Mouse (Mus musculus): ENCODE results near the gene Epha6. TPM values are rescaled to one million over a fixed set of nuclear protein-coding genes. Genes with fewer than 3 reads are reported as not detected.
"Not testable (repeated sequence)": the region's sequence is repeated elsewhere in the genome, so short reads cannot be mapped to it uniquely, and the experiment has no call there.

Epha6 gene
- polyA plus RNA-seq, 1 experiment from 2014 or later, result 9.1 TPM

GRCm38 (mm10) chr16:59836778-59837177, 768.6 kb downstream of the Epha6 start:
- H3K27me3 ChIP-seq (replicated peaks), result no peaks in the 10 kb centered on the region
- H3K9ac ChIP-seq, result no peak overlapping the region
- no peak for ATAC-seq (replicated peaks)
- 63% methylated on average over 4 of the region's 4 CpGs for WGBS
- no peak overlapping the region for H3K4me2 ChIP-seq
- no peak overlapping the region for H3K4me3 ChIP-seq
- H3K9me3 ChIP-seq, result no peaks in the 10 kb centered on the region
- H3K27ac ChIP-seq, result no peak overlapping the region
- H3K36me3 ChIP-seq (replicated peaks), result no peaks in the 10 kb centered on the region
- H3K4me1 ChIP-seq, result no peaks in the 10 kb centered on the region

GRCm38 (mm10) chr16:59836304-59836703, 769.0 kb downstream of the Epha6 start:
- Histone ChIP-seq H3K4me1 (no peaks in the 10 kb centered on the region), H3K9me3 (no peaks in the 10 kb centered on the region), H3K36me3 (replicated peaks) (no peaks in the 10 kb centered on the region), H3K27me3 (replicated peaks) (no peaks in the 10 kb centered on the region), H3K27ac (no peak overlapping the region), H3K9ac (no peak overlapping the region), H3K4me2 (no peak overlapping the region), H3K4me3 (no peak overlapping the region)
- ATAC-seq (replicated peaks), result no peak
- 82% methylated on average over 10 of the region's 10 CpGs for WGBS

DNA sequence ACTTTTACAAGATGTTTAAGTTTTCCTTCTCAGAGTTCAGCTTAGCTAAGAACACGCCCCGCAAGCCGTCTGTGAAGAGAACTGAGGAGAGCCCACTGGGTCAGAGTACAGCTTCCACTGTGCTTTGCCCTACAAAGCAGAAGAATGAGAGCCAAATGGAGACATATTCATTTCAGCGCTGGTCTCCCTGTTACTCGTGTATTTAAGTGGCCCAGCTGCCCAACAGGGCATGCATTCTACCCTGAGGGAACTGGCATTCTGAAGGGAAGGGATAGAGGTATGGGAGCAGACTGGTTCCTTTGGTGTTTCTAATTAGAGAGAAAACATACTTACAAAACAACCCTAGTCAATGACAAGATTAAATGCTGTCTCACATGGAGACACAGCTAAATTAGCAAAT, 772.9 kb downstream of the Epha6 start:
- Histone ChIP-seq H3K9me3 (no peaks in the 10 kb centered on the region), H3K4me2 (no peak overlapping the region), H3K27me3 (replicated peaks) (no peaks in the 10 kb centered on the region), H3K4me1 (no peaks in the 10 kb centered on the region), H3K4me3 (no peak overlapping the region), H3K27ac (no peak overlapping the region), H3K36me3 (replicated peaks) (no peaks in the 10 kb centered on the region), H3K9ac (no peak overlapping the region)
- ATAC-seq (replicated peaks), result no peak
- WGBS, result 64% methylated on average over 5 of the region's 5 CpGs

DNA sequence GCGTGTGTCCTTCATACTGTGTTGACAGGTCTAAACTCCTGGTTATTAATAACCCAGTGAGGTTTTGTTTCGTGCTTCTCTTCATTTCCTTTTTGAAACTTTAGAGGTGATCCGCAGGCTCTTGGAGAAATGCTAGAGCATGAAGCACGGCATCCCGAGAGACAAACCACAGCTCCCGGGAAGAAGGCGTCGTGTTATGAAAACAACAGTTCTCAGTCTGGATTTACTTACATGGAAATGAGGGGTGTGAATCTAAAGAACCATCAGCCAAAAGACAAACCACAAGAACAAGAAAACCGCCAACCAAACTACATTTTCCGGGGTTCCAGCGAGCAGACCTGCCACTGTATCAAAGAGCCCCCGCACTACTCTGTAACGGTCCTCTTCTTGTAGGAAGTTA, 775.7 kb downstream of the Epha6 start:
- no peak overlapping the region for H3K4me3 ChIP-seq
- H3K9me3 ChIP-seq, result no peaks in the 10 kb centered on the region
- WGBS, result 89% methylated on average over 13 of the region's 13 CpGs
- H3K4me1 ChIP-seq, result no peaks in the 10 kb centered on the region
- no peaks in the 10 kb centered on the region for H3K27me3 ChIP-seq (replicated peaks)
- ATAC-seq (replicated peaks), result no peak
- H3K27ac ChIP-seq, result no peak overlapping the region
- H3K36me3 ChIP-seq (replicated peaks), result no peaks in the 10 kb centered on the region
- H3K9ac ChIP-seq, result no peak overlapping the region
- H3K4me2 ChIP-seq, result no peak overlapping the region

- H3K4me3 ChIP-seq; H3K36me3 ChIP-seq (replicated peaks); H3K4me1 ChIP-seq; H3K27ac ChIP-seq; ATAC-seq (replicated peaks); H3K4me2 ChIP-seq; H3K27me3 ChIP-seq (replicated peaks); H3K9me3 ChIP-seq; H3K9ac ChIP-seq: not testable (repeated sequence)
- 70% methylated on average over 4 of the region's 4 CpGs for WGBS
Observed at GRCm38 (mm10) chr16:59799790-59800189, 805.5 kb downstream of the Epha6 start.

DNA sequence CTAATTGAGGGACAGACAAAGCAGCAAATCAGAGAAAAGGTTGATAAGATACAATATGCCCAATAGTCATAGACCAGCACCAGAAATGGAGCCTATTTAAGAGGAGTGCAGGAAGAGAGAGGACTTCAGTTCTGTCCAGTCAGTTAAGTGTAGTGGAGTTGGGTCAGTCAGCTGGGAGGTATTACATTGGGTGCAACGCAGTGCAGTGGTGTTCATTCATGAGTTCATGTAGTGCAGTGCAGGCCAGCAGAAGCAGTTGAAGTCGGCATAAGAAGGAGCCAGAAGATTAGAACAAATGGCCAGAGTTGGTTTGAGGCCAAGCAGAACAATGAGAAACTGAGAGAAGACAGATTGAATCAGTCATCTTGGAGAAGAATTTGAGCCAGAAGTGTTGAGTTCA, 833.0 kb downstream of the Epha6 start:
- H3K27me3 ChIP-seq (replicated peaks), result no peaks in the 10 kb centered on the region
- H3K4me1 ChIP-seq, result no peaks in the 10 kb centered on the region
- no peak overlapping the region for H3K4me3 ChIP-seq
- no peak overlapping the region for H3K4me2 ChIP-seq
- 88% methylated on average over 2 of the region's 2 CpGs for WGBS
- H3K9me3 ChIP-seq, result no peaks in the 10 kb centered on the region
- no peak for ATAC-seq (replicated peaks)
- H3K36me3 ChIP-seq (replicated peaks), result no peaks in the 10 kb centered on the region
- no peak overlapping the region for H3K27ac ChIP-seq
- no peak overlapping the region for H3K9ac ChIP-seq

DNA sequence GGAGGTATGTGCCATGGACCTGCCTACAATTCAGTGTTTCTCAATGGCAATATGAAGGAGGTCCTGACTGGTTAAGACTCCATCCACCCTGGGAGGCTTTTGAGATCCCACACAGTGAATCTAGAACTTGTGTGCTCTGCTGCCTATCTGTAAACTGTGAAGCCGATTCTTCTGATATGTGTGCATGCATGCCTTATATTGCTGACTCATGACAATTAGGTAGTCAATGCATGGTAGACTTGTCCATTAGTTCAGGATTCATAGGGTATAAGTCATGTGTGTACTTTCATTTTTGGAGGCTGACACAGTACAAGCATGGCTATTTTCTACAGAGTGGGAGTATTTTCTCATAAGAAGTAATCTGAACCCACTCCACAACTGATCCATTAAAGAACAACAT, 834.9 kb downstream of the Epha6 start:
- H3K27me3 ChIP-seq (replicated peaks), result no peaks in the 10 kb centered on the region
- H3K36me3 ChIP-seq (replicated peaks), result no peaks in the 10 kb centered on the region
- no peak overlapping the region for H3K9ac ChIP-seq
- no peak overlapping the region for H3K27ac ChIP-seq
- WGBS, result 100% methylated on average over 1 of the region's 1 CpGs
- no peak overlapping the region for H3K4me2 ChIP-seq
- ATAC-seq (replicated peaks), result no peak
- no peak overlapping the region for H3K4me3 ChIP-seq
- H3K4me1 ChIP-seq, result no peaks in the 10 kb centered on the region
- no peaks in the 10 kb centered on the region for H3K9me3 ChIP-seq

- Histone ChIP-seq H3K36me3 (replicated peaks) (no peaks in the 10 kb centered on the region), H3K27me3 (replicated peaks) (no peaks in the 10 kb centered on the region), H3K9ac (no peak overlapping the region), H3K4me1 (no peaks in the 10 kb centered on the region), H3K27ac (no peak overlapping the region), H3K4me3 (no peak overlapping the region), H3K9me3 (no peaks in the 10 kb centered on the region), H3K4me2 (no peak overlapping the region)
- WGBS, result 79% methylated on average over 7 of the region's 7 CpGs
- no peak for ATAC-seq (replicated peaks)
Observed at GRCm38 (mm10) chr16:59769936-59770335, 835.4 kb downstream of the Epha6 start.

GRCm38 (mm10) chr16:59760875-59761274, 844.5 kb downstream of the Epha6 start:
- ATAC-seq (replicated peaks), result no peak
- Histone ChIP-seq H3K36me3 (replicated peaks) (no peaks in the 10 kb centered on the region), H3K27me3 (replicated peaks) (no peaks in the 10 kb centered on the region), H3K27ac (no peak overlapping the region), H3K9ac (no peak overlapping the region), H3K9me3 (no peaks in the 10 kb centered on the region), H3K4me1 (no peaks in the 10 kb centered on the region), H3K4me2 (no peak overlapping the region), H3K4me3 (no peak overlapping the region)
- WGBS, result 76% methylated on average over 4 of the region's 4 CpGs

DNA sequence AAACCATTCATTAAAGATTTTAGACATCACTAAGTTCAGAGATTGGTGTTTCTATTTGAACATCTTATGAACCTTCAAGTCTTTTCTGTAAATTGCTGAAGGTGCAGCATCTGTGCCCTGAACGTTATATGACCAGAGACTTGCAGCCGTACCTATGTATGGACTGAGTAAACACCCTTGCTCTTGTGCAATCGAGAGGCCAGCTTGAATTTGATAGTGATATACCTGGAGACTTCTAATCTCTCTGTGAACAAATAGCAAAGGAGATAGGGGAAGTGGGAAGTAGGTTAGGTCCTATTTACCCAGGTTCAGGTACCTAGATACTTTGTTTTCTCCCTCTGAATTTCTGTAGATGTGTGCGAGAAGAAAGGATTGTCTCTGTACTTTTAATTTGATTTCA, 854.4 kb downstream of the Epha6 start:
- Histone ChIP-seq H3K4me1 (no peaks in the 10 kb centered on the region), H3K4me2 (no peak overlapping the region), H3K4me3 (no peak overlapping the region), H3K36me3 (replicated peaks) (no peaks in the 10 kb centered on the region), H3K27ac (no peak overlapping the region), H3K27me3 (replicated peaks) (no peaks in the 10 kb centered on the region), H3K9me3 (no peaks in the 10 kb centered on the region), H3K9ac (no peak overlapping the region)
- WGBS, result 94% methylated on average over 4 of the region's 4 CpGs
- ATAC-seq (replicated peaks), result no peak

GRCm38 (mm10) chr16:59743669-59744068, 861.7 kb downstream of the Epha6 start:
- Histone ChIP-seq H3K27ac (no peak overlapping the region), H3K4me3 (no peak overlapping the region), H3K4me2 (no peak overlapping the region), H3K9me3 (no peaks in the 10 kb centered on the region), H3K4me1 (no peaks in the 10 kb centered on the region), H3K27me3 (replicated peaks) (no peaks in the 10 kb centered on the region), H3K9ac (no peak overlapping the region), H3K36me3 (replicated peaks) (no peaks in the 10 kb centered on the region)
- WGBS, result 87% methylated on average over 1 of the region's 1 CpGs
- no peak for ATAC-seq (replicated peaks)

GRCm38 (mm10) chr16:59715524-59715923, 889.8 kb downstream of the Epha6 start:
- Histone ChIP-seq H3K36me3 (replicated peaks) (no peaks in the 10 kb centered on the region), H3K4me3 (no peak overlapping the region), H3K27me3 (replicated peaks) (no peaks in the 10 kb centered on the region), H3K9ac (no peak overlapping the region), H3K4me1 (no peaks in the 10 kb centered on the region), H3K4me2 (no peak overlapping the region), H3K9me3 (no peaks in the 10 kb centered on the region), H3K27ac (no peak overlapping the region)
- ATAC-seq (replicated peaks), result no peak
- WGBS, result 87% methylated on average over 4 of the region's 4 CpGs

DNA sequence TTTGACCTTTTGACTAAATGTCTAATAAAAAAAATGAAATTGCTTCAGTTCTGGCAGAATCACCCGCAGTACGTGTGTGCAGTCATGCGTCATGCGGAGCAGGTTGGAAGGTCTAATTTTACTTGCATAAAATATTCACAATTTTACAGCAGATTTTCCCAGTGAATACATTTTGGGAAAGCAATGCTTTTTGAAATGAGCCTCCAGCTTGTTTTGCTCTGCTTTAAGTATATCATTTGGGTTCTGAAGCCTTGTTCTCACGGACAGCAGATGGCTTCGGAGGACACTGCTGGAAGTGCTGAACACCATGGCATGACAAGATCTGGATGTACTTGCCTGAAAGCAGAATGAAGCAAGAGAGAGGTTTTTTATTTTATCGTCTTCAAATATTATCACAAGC, 912.1 kb downstream of the Epha6 start:
- H3K36me3 ChIP-seq (replicated peaks), result no peaks in the 10 kb centered on the region
- H3K27me3 ChIP-seq (replicated peaks), result no peaks in the 10 kb centered on the region
- H3K9me3 ChIP-seq, result no peaks in the 10 kb centered on the region
- ATAC-seq (replicated peaks), result no peak
- WGBS, result 80% methylated on average over 7 of the region's 7 CpGs
- H3K4me1 ChIP-seq, result no peaks in the 10 kb centered on the region
- H3K4me2 ChIP-seq, result no peak overlapping the region
- no peak overlapping the region for H3K4me3 ChIP-seq
- no peak overlapping the region for H3K27ac ChIP-seq
- H3K9ac ChIP-seq, result no peak overlapping the region

DNA sequence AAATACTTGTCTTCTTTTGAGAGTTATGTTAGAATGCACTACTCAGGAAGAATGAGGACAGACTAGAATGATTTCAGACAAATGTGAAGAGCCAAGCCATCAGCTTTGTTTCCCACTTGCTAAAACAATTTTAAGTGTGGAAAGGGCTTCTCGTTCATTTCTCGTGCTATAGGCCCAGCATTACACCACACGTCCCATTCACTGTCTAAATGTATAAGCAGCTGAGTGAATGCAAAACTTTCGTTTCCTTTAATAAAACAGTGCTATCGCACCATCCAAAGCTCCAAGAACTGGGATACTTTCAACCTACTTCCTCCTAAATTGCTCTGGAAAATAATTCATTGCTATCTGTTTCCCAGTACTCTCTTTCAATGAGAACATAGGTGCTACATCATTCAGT, 916.2 kb downstream of the Epha6 start:
- ATAC-seq (replicated peaks), result no peak
- no peak overlapping the region for H3K4me2 ChIP-seq
- no peaks in the 10 kb centered on the region for H3K4me1 ChIP-seq
- H3K36me3 ChIP-seq (replicated peaks), result no peaks in the 10 kb centered on the region
- H3K27me3 ChIP-seq (replicated peaks), result no peaks in the 10 kb centered on the region
- H3K27ac ChIP-seq, result no peak overlapping the region
- WGBS, result 92% methylated on average over 5 of the region's 5 CpGs
- H3K9me3 ChIP-seq, result no peaks in the 10 kb centered on the region
- no peak overlapping the region for H3K4me3 ChIP-seq
- H3K9ac ChIP-seq, result no peak overlapping the region
